Mouse (Mus musculus): ENCODE results near the gene Brpf3. TPM values are rescaled to one million over a fixed set of nuclear protein-coding genes. Genes with fewer than 3 reads are reported as not detected.

The Brpf3 gene
- polyA plus RNA-seq, 1 experiment from 2014 or later, result 5.2 TPM

DNA sequence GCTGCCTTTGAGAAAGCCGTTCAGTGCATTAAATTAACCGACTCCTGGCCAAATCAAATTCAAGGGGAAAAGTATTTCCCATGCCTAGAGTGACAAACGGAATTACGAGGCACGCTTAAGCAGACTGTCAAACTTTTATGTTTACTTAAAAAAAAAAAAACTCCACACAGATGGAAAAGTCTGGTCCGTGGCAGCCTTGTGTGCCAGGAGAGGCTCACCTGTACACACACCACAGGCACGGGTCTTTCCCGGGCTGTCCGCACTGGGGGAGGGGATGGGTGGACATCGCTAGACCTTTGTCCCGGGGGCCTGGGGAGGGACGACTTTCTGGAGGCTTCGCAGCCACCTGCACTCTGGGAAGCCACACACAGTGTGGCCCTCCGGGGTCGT lies 614 bp upstream of the Brpf3 start:
- peak overlapping the region; percentile 95 for H3K4me2 ChIP-seq (replicated peaks; ENCODE audit: low read depth)
- ATAC-seq (ENCODE audit: low FRiP score, low TSS enrichment) (peak; percentile 24), DNase-seq (ENCODE audit: low spot score) (no peak)
- H3K27ac ChIP-seq (replicated peaks), result peak overlapping the region; percentile 100
- H3K36me3 ChIP-seq (ENCODE audit: control insufficient read depth, insufficient read depth, low read length), result no peaks in the 10 kb centered on the region
- peak overlapping the region; percentile 91 for H3K4me3 ChIP-seq (ENCODE audit: low read depth, low read length)
- under 1% methylated on average over 15 of the region's 15 CpGs for WGBS
- peak overlapping the region; percentile 100 for H3K9ac ChIP-seq (ENCODE audit: low read length)
- peaks cover 3% of the 10 kb centered on the region; the same call in 1 of the 2 replicates for H3K4me1 ChIP-seq (replicated peaks; ENCODE audit: control insufficient read depth, insufficient read depth)
- H3K9me3 ChIP-seq (ENCODE audit: control insufficient read depth, low read length), result no peaks in the 10 kb centered on the region
- no peaks in the 10 kb centered on the region for H3K27me3 ChIP-seq (ENCODE audit: control insufficient read depth, insufficient read depth, low read length)
- TF ChIP-seq CTCF (IDR thresholded peaks at IDR 0.05; ENCODE audit: low read depth) (no peak), EP300 (optimal IDR thresholded peaks at IDR 0.05) (no peak)

DNA sequence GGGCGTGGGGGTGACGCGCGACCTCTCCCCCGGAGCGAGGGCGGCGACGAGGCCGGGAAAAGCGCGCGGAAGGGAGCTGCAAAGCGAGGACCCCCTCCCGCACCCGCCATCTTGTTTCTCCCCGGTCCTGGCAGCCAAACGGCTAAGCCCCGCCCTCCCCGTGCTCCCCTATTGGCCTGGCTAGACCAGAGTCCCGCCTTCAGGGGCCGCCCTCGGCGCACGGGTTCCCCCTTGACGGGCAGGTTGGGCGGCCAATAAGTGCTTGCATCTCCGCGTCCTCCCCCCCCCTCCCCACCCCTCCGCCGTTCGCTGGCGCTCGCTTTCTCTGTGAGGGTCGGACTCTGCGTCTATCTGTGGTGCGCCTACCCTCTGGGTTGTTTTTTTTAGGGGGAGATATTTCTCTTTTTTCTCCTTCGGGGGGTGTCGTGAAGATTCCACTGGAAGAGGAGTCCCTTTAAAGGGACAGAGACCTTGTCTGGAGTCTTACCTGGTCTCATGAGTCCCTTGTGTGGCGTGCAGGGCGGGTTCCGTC lies 650 bp downstream of the Brpf3 start:
- H3K27ac ChIP-seq (replicated peaks), result peak overlapping the region; percentile 100
- H3K9me3 ChIP-seq (ENCODE audit: control insufficient read depth, low read length), result no peaks in the 10 kb centered on the region
- H3K4me3 ChIP-seq (ENCODE audit: low read depth, low read length), result peak overlapping the region; percentile 91
- WGBS, result under 1% methylated on average over 21 of the region's 42 CpGs
- ATAC-seq (ENCODE audit: low FRiP score, low TSS enrichment) (peak; percentile 98), DNase-seq (ENCODE audit: low spot score) (peak; percentile 100)
- TF ChIP-seq CTCF (IDR thresholded peaks at IDR 0.05; ENCODE audit: low read depth), result no peak; the same call in 1 of the 2 replicates
- no peak for TF ChIP-seq EP300 (optimal IDR thresholded peaks at IDR 0.05)
- H3K27me3 ChIP-seq (ENCODE audit: control insufficient read depth, insufficient read depth, low read length), result no peaks in the 10 kb centered on the region
- H3K4me1 ChIP-seq (replicated peaks; ENCODE audit: control insufficient read depth, insufficient read depth), result peaks cover 3% of the 10 kb centered on the region; the same call in 1 of the 2 replicates
- peak overlapping the region; percentile 95 for H3K4me2 ChIP-seq (replicated peaks; ENCODE audit: low read depth)
- H3K9ac ChIP-seq (ENCODE audit: low read length), result peak overlapping the region; percentile 100
- peaks cover 5% of the 10 kb centered on the region for H3K36me3 ChIP-seq (ENCODE audit: control insufficient read depth, insufficient read depth, low read length)

DNA sequence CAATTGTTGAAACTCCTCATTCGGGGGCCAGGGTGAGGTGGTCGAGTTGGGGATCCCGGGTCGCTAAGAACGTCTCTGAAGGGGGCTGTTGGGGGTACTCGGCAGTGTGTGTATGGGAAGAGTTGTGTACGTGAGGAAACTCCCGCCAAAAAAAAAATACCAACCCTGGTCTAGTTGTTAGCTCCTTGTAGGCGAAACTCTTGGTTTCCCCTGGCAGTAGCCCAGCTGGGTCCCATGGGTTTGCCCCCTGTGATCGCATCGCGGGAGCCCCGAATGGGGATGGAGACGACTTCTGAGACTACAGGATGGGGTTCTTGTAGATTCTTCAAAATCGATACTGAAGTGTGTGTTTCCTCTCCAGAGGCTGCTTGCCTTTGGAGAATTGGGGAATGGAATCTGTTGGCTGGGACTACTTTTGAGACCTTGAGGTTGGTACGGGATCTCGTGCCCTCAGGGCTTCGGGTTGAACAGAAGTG lies 1.2 kb downstream of the Brpf3 start:
- Histone ChIP-seq H3K27ac (replicated peaks) (peak overlapping the region; percentile 49), H3K9ac (ENCODE audit: low read length) (peak overlapping the region; percentile 100), H3K4me1 (replicated peaks; ENCODE audit: control insufficient read depth, insufficient read depth) (peaks cover 3% of the 10 kb centered on the region; the same call in 1 of the 2 replicates), H3K9me3 (ENCODE audit: control insufficient read depth, low read length) (no peaks in the 10 kb centered on the region), H3K4me2 (replicated peaks; ENCODE audit: low read depth) (peak overlapping the region; percentile 90), H3K27me3 (ENCODE audit: control insufficient read depth, insufficient read depth, low read length) (no peaks in the 10 kb centered on the region), H3K36me3 (ENCODE audit: control insufficient read depth, insufficient read depth, low read length) (peaks cover 6% of the 10 kb centered on the region), H3K4me3 (ENCODE audit: low read depth, low read length) (peak overlapping the region; percentile 91)
- DNase-seq (ENCODE audit: low spot score), result peak; percentile 33
- under 1% methylated on average over 18 of the region's 18 CpGs for WGBS
- TF ChIP-seq CTCF (IDR thresholded peaks at IDR 0.05; ENCODE audit: low read depth), result no peak
- TF ChIP-seq EP300 (optimal IDR thresholded peaks at IDR 0.05), result no peak
- no peak for ATAC-seq (ENCODE audit: low FRiP score, low TSS enrichment)

DNA sequence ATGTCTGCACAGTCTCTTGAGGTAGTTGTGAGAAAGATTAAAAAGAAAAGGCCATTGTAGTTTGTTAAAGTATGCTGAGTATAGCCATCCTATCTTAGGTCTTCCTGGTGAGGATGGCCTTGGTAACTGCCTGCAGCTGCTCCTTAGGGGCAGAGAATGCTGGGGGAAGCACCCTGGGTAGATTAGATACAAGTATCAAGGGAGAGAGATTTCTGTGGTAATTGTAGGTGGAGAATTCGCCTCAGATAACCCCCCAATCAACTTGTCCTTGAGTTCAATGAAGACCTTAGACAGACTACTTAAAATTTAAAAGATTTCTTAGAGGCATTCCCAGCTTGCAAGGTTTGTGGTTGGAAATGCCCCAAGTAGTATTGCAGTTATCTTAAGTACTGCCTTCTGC lies 2.4 kb downstream of the Brpf3 start:
- no peaks in the 10 kb centered on the region for H3K9me3 ChIP-seq (ENCODE audit: control insufficient read depth, low read length)
- ATAC-seq (ENCODE audit: low FRiP score, low TSS enrichment), result no peak
- WGBS, result 86% methylated on average over 1 of the region's 1 CpGs
- H3K4me3 ChIP-seq (ENCODE audit: low read depth, low read length), result no peak overlapping the region
- no peak for TF ChIP-seq EP300 (optimal IDR thresholded peaks at IDR 0.05)
- no peak for TF ChIP-seq CTCF (IDR thresholded peaks at IDR 0.05; ENCODE audit: low read depth)
- no peak overlapping the region for H3K27ac ChIP-seq (replicated peaks)
- no peak overlapping the region for H3K4me2 ChIP-seq (replicated peaks; ENCODE audit: low read depth)
- H3K36me3 ChIP-seq (ENCODE audit: control insufficient read depth, insufficient read depth, low read length), result peaks cover 6% of the 10 kb centered on the region
- peaks cover 3% of the 10 kb centered on the region; the same call in 1 of the 2 replicates for H3K4me1 ChIP-seq (replicated peaks; ENCODE audit: control insufficient read depth, insufficient read depth)
- no peak for DNase-seq (ENCODE audit: low spot score)
- H3K27me3 ChIP-seq (ENCODE audit: control insufficient read depth, insufficient read depth, low read length), result no peaks in the 10 kb centered on the region
- no peak overlapping the region for H3K9ac ChIP-seq (ENCODE audit: low read length)

DNA sequence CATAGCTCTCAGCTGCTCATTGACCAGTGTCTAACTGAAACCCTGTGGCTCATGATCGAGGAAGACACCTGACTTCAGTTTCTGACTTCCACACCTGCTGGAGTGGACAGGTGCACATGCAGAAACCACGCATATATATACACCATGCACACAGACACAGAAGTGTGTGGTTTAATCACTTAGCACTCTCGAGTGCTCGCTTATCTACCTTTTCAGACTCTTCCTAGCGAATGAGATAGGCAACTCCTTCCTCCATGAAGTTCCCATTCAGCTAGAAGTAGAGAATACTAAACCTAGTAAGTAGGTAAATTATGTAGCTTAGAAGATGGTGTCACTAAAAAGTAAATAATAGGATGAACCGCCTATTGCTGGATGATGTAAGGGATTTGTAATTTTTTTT lies 4.1 kb downstream of the Brpf3 start:
- no peak for ATAC-seq (ENCODE audit: low FRiP score, low TSS enrichment)
- no peaks in the 10 kb centered on the region; the same call in 1 of the 2 replicates for H3K4me1 ChIP-seq (replicated peaks; ENCODE audit: control insufficient read depth, insufficient read depth)
- H3K4me2 ChIP-seq (replicated peaks; ENCODE audit: low read depth), result no peak overlapping the region
- TF ChIP-seq EP300 (optimal IDR thresholded peaks at IDR 0.05) (no peak), CTCF (IDR thresholded peaks at IDR 0.05; ENCODE audit: low read depth) (no peak)
- H3K9me3 ChIP-seq (ENCODE audit: control insufficient read depth, low read length), result no peaks in the 10 kb centered on the region
- H3K27me3 ChIP-seq (ENCODE audit: control insufficient read depth, insufficient read depth, low read length), result no peaks in the 10 kb centered on the region
- H3K27ac ChIP-seq (replicated peaks), result no peak overlapping the region
- no peak for DNase-seq (ENCODE audit: low spot score)
- no peak overlapping the region for H3K9ac ChIP-seq (ENCODE audit: low read length)
- peaks cover 6% of the 10 kb centered on the region for H3K36me3 ChIP-seq (ENCODE audit: control insufficient read depth, insufficient read depth, low read length)
- WGBS, result 87% methylated on average over 6 of the region's 6 CpGs
- no peak overlapping the region for H3K4me3 ChIP-seq (ENCODE audit: low read depth, low read length)

DNA sequence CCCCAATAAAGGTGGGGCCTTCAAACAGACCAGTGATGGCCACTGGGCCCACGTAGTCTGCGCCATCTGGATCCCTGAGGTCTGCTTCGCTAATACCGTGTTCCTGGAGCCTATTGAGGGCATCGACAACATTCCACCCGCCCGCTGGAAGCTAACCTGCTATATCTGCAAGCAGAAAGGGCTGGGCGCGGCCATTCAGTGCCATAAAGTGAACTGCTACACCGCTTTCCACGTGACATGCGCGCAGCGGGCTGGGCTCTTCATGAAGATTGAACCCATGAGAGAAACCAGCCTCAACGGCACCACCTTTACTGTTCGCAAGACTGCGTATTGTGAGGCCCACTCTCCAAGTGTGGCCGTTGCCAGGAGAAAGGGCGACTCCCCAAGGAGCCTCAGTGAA lies 5.9 kb downstream of the Brpf3 start:
- no peak for ATAC-seq (ENCODE audit: low FRiP score, low TSS enrichment)
- H3K27me3 ChIP-seq (ENCODE audit: control insufficient read depth, insufficient read depth, low read length), result no peaks in the 10 kb centered on the region
- no peak overlapping the region for H3K9ac ChIP-seq (ENCODE audit: low read length)
- H3K4me1 ChIP-seq (replicated peaks; ENCODE audit: control insufficient read depth, insufficient read depth), result no peaks in the 10 kb centered on the region; the same call in 1 of the 2 replicates
- no peak for DNase-seq (ENCODE audit: low spot score)
- H3K9me3 ChIP-seq (ENCODE audit: control insufficient read depth, low read length), result no peaks in the 10 kb centered on the region
- no peak overlapping the region for H3K4me2 ChIP-seq (replicated peaks; ENCODE audit: low read depth)
- no peak overlapping the region for H3K4me3 ChIP-seq (ENCODE audit: low read depth, low read length)
- peaks cover 10% of the 10 kb centered on the region for H3K36me3 ChIP-seq (ENCODE audit: control insufficient read depth, insufficient read depth, low read length)
- TF ChIP-seq CTCF (IDR thresholded peaks at IDR 0.05; ENCODE audit: low read depth), result no peak
- TF ChIP-seq EP300 (optimal IDR thresholded peaks at IDR 0.05), result no peak
- WGBS, result 94% methylated on average over 19 of the region's 19 CpGs
- no peak overlapping the region for H3K27ac ChIP-seq (replicated peaks)
